Mouse (Mus musculus) kidney, postnatal 0 days (tissue): Measurements from ENCODE around the gene Vmn1r14. TPM values are rescaled to one million over a fixed set of nuclear protein-coding genes. Genes with fewer than 3 reads are reported as not detected.
"Not testable (repeated sequence)": the region's sequence is repeated elsewhere in the genome, so short reads cannot be mapped to it uniquely, and the experiment has no call there.

Experiments
- ATAC-seq: fragments of 200-750 bp; cut with Nextera tagmentation; replicated peaks from 2 replicates; pipeline ENCODE4 v1.8.0; 2017; ENCODE audit warnings: low read depth, moderate number of reproducible peaks, moderate TSS enrichment, moderate library complexity; ENCODE audit not compliant: low FRiP score
- DNase-seq: peaks from one replicate; pipeline ENCODE4 v3.0.0-alpha.2; 2016; ENCODE audit warnings: low spot score
- H3K27ac ChIP-seq: fragments of 300-500 bp; sonication (generic); 2 replicates; pipeline ENCODE4 v1.5.1; 2014; ENCODE audit warnings: mild to moderate bottlenecking
- H3K27me3 ChIP-seq: fragments of 300-500 bp; sonication (generic); 2 replicates; pipeline ENCODE4 v1.6.1; 2014; ENCODE audit warnings: low read length, mixed read lengths; ENCODE audit not compliant: insufficient read depth
- H3K36me3 ChIP-seq: fragments of 300-500 bp; sonication (generic); 2 replicates; pipeline ENCODE4 v1.6.1; 2014; ENCODE audit warnings: low read length, mixed read lengths; ENCODE audit not compliant: insufficient read depth
- H3K4me1 ChIP-seq: fragments of 300-500 bp; sonication (generic); replicated peaks from 2 replicates; pipeline ENCODE4 v1.6.1; 2014; ENCODE audit warnings: antibody characterized with exemption, low read length, mixed read lengths; ENCODE audit not compliant: insufficient read depth
- H3K4me2 ChIP-seq: fragments of 300-500 bp; sonication (generic); 2 replicates; pipeline ENCODE4 v1.6.1; 2014; ENCODE audit warnings: mild to moderate bottlenecking, low read length, moderate library complexity, mixed read lengths
- H3K4me3 ChIP-seq: fragments of 300-500 bp; sonication (generic); replicated peaks from 2 replicates; pipeline ENCODE4 v1.5.1; 2014; ENCODE audit warnings: low read depth, low read length
- H3K9ac ChIP-seq: fragments of 300-500 bp; sonication (generic); 2 replicates; pipeline ENCODE4 v1.6.1; 2014; ENCODE audit warnings: low read depth, low read length
- H3K9me3 ChIP-seq: fragments of 300-500 bp; sonication (generic); replicated peaks from 2 replicates; pipeline ENCODE4 v1.6.1; 2016; ENCODE audit warnings: low read length, inconsistent platforms, mixed read lengths
- CTCF ChIP-seq: IDR thresholded peaks from 2 replicates; pipeline ENCODE4 v1.5.1; 2016; ENCODE audit warnings: antibody characterized with exemption, low read depth, mild to moderate bottlenecking, moderate library complexity
- WGBS: fragments of 180-500 bp; shearing (Covaris S2); extraction: QIAGEN DNeasy Blood & Tissue Kit; methylation state at CpG from one replicate; pipeline ENCODE4 v1.1.7; 2014; 5-methylcytosine and 5-hydroxymethylcytosine counted together
- polyA plus RNA-seq: library from polyadenylated mRNA; unstranded; fragments of >200 nt; fragmentation: Nextera tagmentation; extraction: Ambion mirVana; gene quantifications from 2 replicates; pipeline ENCODE4 v1.2.1, GENCODE M21; 2015

The Vmn1r14 gene
- not detected in 2 replicates for polyA plus RNA-seq

GRCm38 (mm10) chr6:57231386-57231785 lies at the start of gene Vmn1r14:
Vmn1r14 (plus strand) TSS chr6:57231686.
- DNase-seq = no peak
- Histone ChIP-seq H3K27ac (no peak within 1 kb of the TSS), H3K4me2 (no peak within 1 kb of the TSS), H3K36me3 (no peaks in the 10 kb centered on the region), H3K4me3 (no peak within 1 kb of the TSS), H3K9ac (no peak within 1 kb of the TSS), H3K27me3 (no peaks in the 10 kb centered on the region), H3K9me3 (no peaks in the 10 kb centered on the region), H3K4me1 (no peaks in the 10 kb centered on the region)
- no peak for TF ChIP-seq CTCF
- WGBS = 96% methylated on average over 3 of the region's 3 CpGs
- ATAC-seq = no peak

- not testable (repeated sequence) for H3K9me3 ChIP-seq, H3K4me3 ChIP-seq, H3K4me2 ChIP-seq, ATAC-seq, H3K36me3 ChIP-seq, H3K9ac ChIP-seq, H3K27me3 ChIP-seq, H3K4me1 ChIP-seq
- 0 out of 2 replicates have a peak overlapping the region, but pooled peaks have one; percentile 62 for H3K27ac ChIP-seq
- 41% methylated on average over 3 of the region's 3 CpGs for WGBS
- DNase-seq = peak; percentile 9
Observed at GRCm38 (mm10) chr6:57190016-57190415, 41.5 kb upstream of the Vmn1r14 start.

GRCm38 (mm10) chr6:57202990-57203389 lies 28.5 kb upstream of the Vmn1r14 start, which contains the start of gene Vmn1r13:
Vmn1r13 (plus strand) TSS chr6:57203290.
- H3K4me2 ChIP-seq, H3K4me3 ChIP-seq, H3K9ac ChIP-seq, H3K9me3 ChIP-seq, DNase-seq, H3K27ac ChIP-seq, H3K4me1 ChIP-seq, H3K27me3 ChIP-seq, ATAC-seq, H3K36me3 ChIP-seq: not testable (repeated sequence)
- 89% methylated on average over 1 of the region's 1 CpGs for WGBS

DNA sequence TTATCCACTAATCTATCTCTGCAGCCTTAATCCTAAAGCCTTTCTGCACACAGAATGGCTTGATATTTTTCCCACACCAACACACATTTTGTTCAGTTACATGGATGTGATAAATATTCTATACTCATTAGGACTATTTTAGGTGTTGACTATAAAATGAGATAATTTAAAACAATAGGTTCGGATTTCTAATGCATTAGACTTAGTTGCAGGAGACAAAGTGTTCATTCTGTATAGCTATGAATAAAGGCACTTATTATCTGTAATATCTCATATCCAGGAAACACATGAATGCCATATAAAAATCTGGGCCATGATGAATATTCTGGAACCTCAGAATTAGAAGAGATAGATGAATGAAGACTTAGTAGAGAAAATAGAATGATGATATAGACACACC lies 26.2 kb downstream of the Vmn1r14 start, which contains the start of gene Vmn1r15:
Vmn1r15 (plus strand) TSS at position 301 of the 400 bp plus-strand sequence.
- H3K27me3 ChIP-seq = no peaks in the 10 kb centered on the region
- TF ChIP-seq CTCF = no peak
- no peak within 1 kb of the TSS for H3K4me3 ChIP-seq
- 74% methylated on average over 1 of the region's 1 CpGs for WGBS
- H3K27ac ChIP-seq = no peak within 1 kb of the TSS
- no peaks in the 10 kb centered on the region for H3K4me1 ChIP-seq
- H3K9ac ChIP-seq = no peak within 1 kb of the TSS
- no peaks in the 10 kb centered on the region for H3K36me3 ChIP-seq
- H3K9me3 ChIP-seq = no peaks in the 10 kb centered on the region
- ATAC-seq (no peak), DNase-seq (no peak)
- H3K4me2 ChIP-seq = no peak within 1 kb of the TSS

DNA sequence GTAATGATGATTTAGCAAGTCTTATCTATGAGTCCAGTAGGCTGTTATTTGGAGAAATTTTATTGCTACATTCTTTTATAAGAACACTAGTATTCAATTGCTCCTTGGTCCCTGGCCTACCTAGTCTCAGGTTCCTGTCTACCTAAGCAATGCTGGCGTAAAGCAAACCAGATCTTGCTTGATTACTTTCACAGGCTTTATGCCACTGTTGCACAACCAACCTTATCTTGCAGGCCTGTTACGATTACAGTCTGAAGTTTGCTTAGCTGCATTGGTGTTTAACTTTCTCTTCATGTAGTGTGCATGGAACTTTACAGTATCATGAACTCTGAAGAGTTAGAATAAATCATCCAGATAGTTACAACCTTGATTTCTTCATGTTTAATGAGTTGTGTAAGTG lies 29.5 kb downstream of the Vmn1r14 start:
- no peak overlapping the region for H3K9ac ChIP-seq
- ATAC-seq (no peak), DNase-seq (no peak)
- no peak overlapping the region for H3K4me2 ChIP-seq
- no peaks in the 10 kb centered on the region for H3K9me3 ChIP-seq
- H3K36me3 ChIP-seq = no peaks in the 10 kb centered on the region
- H3K4me1 ChIP-seq = no peaks in the 10 kb centered on the region
- no peak overlapping the region for H3K27ac ChIP-seq
- H3K27me3 ChIP-seq = no peaks in the 10 kb centered on the region
- no peak overlapping the region for H3K4me3 ChIP-seq
- 75% methylated on average over 2 of the region's 2 CpGs for WGBS
- TF ChIP-seq CTCF = no peak

GRCm38 (mm10) chr6:57271881-57272280 lies 40.4 kb downstream of the Vmn1r14 start:
- Histone ChIP-seq H3K4me1 (no peaks in the 10 kb centered on the region), H3K4me3 (no peak overlapping the region), H3K36me3 (no peaks in the 10 kb centered on the region), H3K9ac (no peak overlapping the region), H3K27me3 (no peaks in the 10 kb centered on the region), H3K9me3 (no peaks in the 10 kb centered on the region), H3K4me2 (no peak overlapping the region), H3K27ac (no peak overlapping the region)
- DNase-seq (no peak), ATAC-seq (no peak)
- TF ChIP-seq CTCF = no peak
- 69% methylated on average over 3 of the region's 3 CpGs for WGBS

DNA sequence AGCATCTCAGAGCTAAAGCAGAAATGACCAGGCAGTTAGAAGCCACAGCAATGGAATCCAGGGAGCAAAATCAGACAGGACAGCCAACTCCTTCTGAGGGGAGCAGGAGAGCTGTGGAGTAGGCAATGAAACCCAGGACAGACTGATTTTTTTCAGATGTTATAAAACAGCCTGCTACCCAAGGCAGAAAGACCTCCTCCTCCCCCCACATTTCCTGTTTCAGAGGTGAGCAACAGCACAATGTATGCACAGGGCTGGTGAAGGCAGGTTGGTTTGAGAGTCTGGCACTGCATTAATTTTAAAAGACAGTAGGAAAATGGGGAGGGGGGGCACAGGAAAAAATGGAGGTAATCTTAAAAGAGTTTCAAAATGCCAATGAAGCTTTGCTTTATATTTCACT lies 41.0 kb downstream of the Vmn1r14 start:
- H3K4me2 ChIP-seq = no peak overlapping the region
- no peak for TF ChIP-seq CTCF
- H3K36me3 ChIP-seq = no peaks in the 10 kb centered on the region
- ATAC-seq (no peak), DNase-seq (no peak)
- no peaks in the 10 kb centered on the region for H3K9me3 ChIP-seq
- no peak overlapping the region for H3K27ac ChIP-seq
- no peak overlapping the region for H3K9ac ChIP-seq
- no peak overlapping the region for H3K4me3 ChIP-seq
- H3K27me3 ChIP-seq = no peaks in the 10 kb centered on the region
- no peaks in the 10 kb centered on the region for H3K4me1 ChIP-seq
